Mouse (Mus musculus) ES-E14 (cell line): ENCODE results near the gene Abr.

Experiments used
- HCFC1 ChIP-seq: IDR thresholded peaks from 2 replicates; pipeline ENCODE4 v1.6.1; 2012; ENCODE audit warnings: low read length, inconsistent platforms, borderline replicate concordance; ENCODE audit not compliant: insufficient read depth
- MAFK ChIP-seq: IDR thresholded peaks from 2 replicates; pipeline ENCODE4 v1.6.1; 2014; ENCODE audit warnings: mild to moderate bottlenecking, low read depth, low read length, inconsistent platforms; ENCODE audit not compliant: insufficient read depth
- ZC3H11A ChIP-seq: IDR thresholded peaks from 2 replicates; pipeline ENCODE4 v1.6.1; 2012; ENCODE audit warnings: low read depth, mild to moderate bottlenecking, inconsistent platforms, low read length, borderline replicate concordance
- ZNF384 ChIP-seq: IDR thresholded peaks from 2 replicates; pipeline ENCODE4 v1.6.1; 2012; ENCODE audit warnings: low read depth, low read length, inconsistent platforms

DNA sequence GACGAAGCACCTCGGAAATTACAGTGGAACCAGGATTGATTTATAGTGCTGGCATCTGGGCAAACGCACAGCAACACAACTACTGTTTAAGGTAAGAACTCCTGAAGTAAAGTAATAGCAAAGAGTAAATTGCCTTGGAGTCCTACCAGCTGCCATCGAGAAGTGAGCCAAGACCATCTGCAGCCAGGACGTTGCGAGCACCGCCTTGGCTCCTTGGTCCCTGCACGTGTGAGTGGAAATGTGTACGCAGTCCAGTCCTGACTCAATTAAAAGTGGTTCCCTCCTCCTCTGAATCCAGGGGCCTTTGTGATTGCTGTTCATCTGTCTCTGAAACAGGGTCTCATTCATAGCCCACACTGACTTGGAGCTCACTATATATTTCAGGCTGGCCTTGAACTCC, 130.3 kb downstream of the Abr start:
- TF ChIP-seq HCFC1 (no peak), MAFK (no peak), ZC3H11A (no peak), ZNF384 (no peak)
